Mouse (Mus musculus) kidney, adult 2 months (tissue): ENCODE measurements at regions not wholly inside any gene's neighbourhood (a gene's known extent, or its start where the extent isn't known, plus 50 kb on each side); places are given as distances from the start of the nearest gene placed in this dataset.

Experiments
- CTCF ChIP-seq: fragments of 200-500 bp; conservative IDR thresholded peaks from 2 replicates; pipeline ENCODE4 v1.5.1; 2011; ENCODE audit warnings: low read depth, mild to moderate bottlenecking, control low read depth, low read length, moderate library complexity, mixed read lengths; ENCODE audit not compliant: insufficient read depth, insufficient read length
- POLR2A ChIP-seq: fragments of 200-500 bp; IDR thresholded peaks from one replicate; pipeline ENCODE4 v1.6.1; 2011; ENCODE audit warnings: low read depth, low read length, control low read depth

DNA sequence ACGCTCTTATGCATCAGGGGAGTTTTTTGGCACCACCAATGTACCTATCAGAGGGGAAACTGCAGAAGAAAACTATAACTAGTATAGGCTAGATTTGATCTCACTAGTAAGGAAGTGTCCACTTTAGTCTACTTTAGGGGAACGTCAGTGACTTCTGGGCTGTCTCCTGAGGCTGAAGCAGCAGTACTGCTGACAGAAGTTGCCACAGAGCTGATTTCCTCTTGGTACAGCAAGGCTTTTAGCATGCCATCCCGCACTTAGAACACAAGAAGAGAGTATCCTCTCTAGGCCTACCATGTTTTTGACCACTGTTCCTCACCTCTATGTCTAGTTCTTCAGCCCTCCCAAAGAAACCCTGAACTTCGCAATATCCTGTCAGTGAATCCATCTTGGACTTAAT lies 148.2 kb downstream of the Sox4 start:
- TF ChIP-seq CTCF (no peak), POLR2A (no peak)
